Mouse (Mus musculus) stomach, embryonic 15.5 days (tissue): ENCODE data around the gene Acss2. TPM values are rescaled to one million over a fixed set of nuclear protein-coding genes. Genes with fewer than 3 reads are reported as not detected.
A peak's percentile ranks its signal among the peaks of the same experiment; 100 is the strongest.
"Not testable (repeated sequence)": the region's sequence is repeated elsewhere in the genome, so short reads cannot be mapped to it uniquely, and the experiment has no call there.

Experiments used
- ATAC-seq: fragments of 200-750 bp; cut with Nextera tagmentation; 2 replicates; pipeline ENCODE4 v1.8.0; 2017; ENCODE audit warnings: low read depth, moderate number of reproducible peaks, moderate TSS enrichment; ENCODE audit not compliant: insufficient read depth, low FRiP score
- H3K27ac ChIP-seq: fragments of 300-500 bp; sonication (generic); 2 replicates; pipeline ENCODE4 v1.5.1; 2015; ENCODE audit warnings: mild to moderate bottlenecking, inconsistent platforms
- H3K27me3 ChIP-seq: fragments of 300-500 bp; sonication (generic); replicated peaks from 2 replicates; pipeline ENCODE4 v1.6.1; 2015; ENCODE audit warnings: inconsistent platforms
- H3K36me3 ChIP-seq: fragments of 300-500 bp; sonication (generic); 2 replicates; pipeline ENCODE4 v1.6.1; 2015; ENCODE audit warnings: inconsistent platforms
- H3K4me1 ChIP-seq: fragments of 300-500 bp; sonication (generic); 2 replicates; pipeline ENCODE4 v1.6.1; 2015; ENCODE audit warnings: inconsistent platforms
- H3K4me2 ChIP-seq: fragments of 300-500 bp; sonication (generic); 2 replicates; pipeline ENCODE4 v1.6.1; 2015; ENCODE audit warnings: mild to moderate bottlenecking, inconsistent platforms
- H3K4me3 ChIP-seq: fragments of 300-500 bp; sonication (generic); replicated peaks from 2 replicates; pipeline ENCODE4 v1.5.1; 2015; ENCODE audit warnings: inconsistent platforms
- H3K9ac ChIP-seq: fragments of 300-500 bp; sonication (generic); 2 replicates; pipeline ENCODE4 v1.6.1; 2015; ENCODE audit warnings: inconsistent platforms
- H3K9me3 ChIP-seq: fragments of 300-500 bp; sonication (generic); 2 replicates; pipeline ENCODE4 v1.6.1; 2016; ENCODE audit warnings: inconsistent platforms
- WGBS: fragments of 180-500 bp; shearing (Covaris S2); methylation state at CpG from one replicate; pipeline ENCODE4 v1.1.7; 2015; 5-methylcytosine and 5-hydroxymethylcytosine counted together
- polyA plus RNA-seq: library from polyadenylated mRNA; unstranded; fragments of >200 nt; fragmentation: Nextera tagmentation; extraction: Ambion mirVana; gene quantifications from 2 replicates; pipeline ENCODE4 v1.2.1, GENCODE M21; 2015

Acss2 gene
- polyA plus RNA-seq, 1 experiment from 2014 or later: 14.0 TPM

DNA sequence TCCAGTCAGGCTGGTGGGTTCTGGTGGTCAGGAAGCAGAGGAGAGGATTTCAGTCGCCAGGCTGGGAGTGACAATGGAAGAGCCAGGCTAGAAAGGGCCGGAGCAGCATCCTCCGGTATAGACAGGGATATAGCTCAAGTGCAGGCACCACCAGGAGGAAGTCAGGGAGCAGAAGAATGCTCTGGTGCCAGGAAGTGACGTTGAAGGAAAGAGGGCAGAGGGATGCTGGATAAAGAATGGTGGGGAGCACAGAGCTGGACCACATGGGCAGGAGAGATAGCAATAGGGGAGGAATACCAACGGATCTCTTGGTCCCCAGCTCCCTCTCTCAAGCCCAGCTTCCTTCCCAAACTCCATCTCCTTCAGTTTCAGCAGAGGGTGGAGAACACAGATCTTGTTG is 4.2 kb upstream of the Acss2 start:
- Histone ChIP-seq H3K27ac (no peak overlapping the region), H3K36me3 (no peaks in the 10 kb centered on the region), H3K9ac (no peak overlapping the region), H3K9me3 (no peaks in the 10 kb centered on the region), H3K4me1 (peaks cover 10% of the 10 kb centered on the region; the same call in 1 of the 2 replicates), H3K27me3 (peaks cover 3% of the 10 kb centered on the region; the same call in 1 of the 2 replicates), H3K4me3 (no peak overlapping the region), H3K4me2 (no peak overlapping the region)
- ATAC-seq: no peak
- WGBS: 60% methylated on average over 5 of the region's 5 CpGs

- peak overlapping the region; percentile 67 for H3K4me2 ChIP-seq
- 2% methylated on average over 23 of the region's 23 CpGs for WGBS
- ATAC-seq: no peak
- H3K27ac ChIP-seq: no peak overlapping the region
- no peaks in the 10 kb centered on the region for H3K9me3 ChIP-seq
- H3K9ac ChIP-seq: peak overlapping the region; percentile 4; the same call in 1 of the 2 replicates
- peaks cover 3% of the 10 kb centered on the region; the same call in 1 of the 2 replicates for H3K27me3 ChIP-seq
- H3K4me3 ChIP-seq: peak overlapping the region; percentile 36
- peaks cover 11% of the 10 kb centered on the region; the same call in 1 of the 2 replicates for H3K4me1 ChIP-seq
- H3K36me3 ChIP-seq: no peaks in the 10 kb centered on the region
Observed at GRCm38 (mm10) chr2:155514666-155515065, 3.1 kb upstream of the Acss2 start.

- 6% methylated on average over 1 of the region's 1 CpGs for WGBS
- H3K4me2 ChIP-seq: no peak overlapping the region
- H3K4me3 ChIP-seq: no peak overlapping the region
- H3K27me3 ChIP-seq: peaks cover 3% of the 10 kb centered on the region; the same call in 1 of the 2 replicates
- no peaks in the 10 kb centered on the region for H3K36me3 ChIP-seq
- peaks cover 11% of the 10 kb centered on the region; the same call in 1 of the 2 replicates for H3K4me1 ChIP-seq
- H3K9me3 ChIP-seq: no peaks in the 10 kb centered on the region
- H3K9ac ChIP-seq: no peak overlapping the region
- H3K27ac ChIP-seq: no peak overlapping the region
- no peak for ATAC-seq
Observed at GRCm38 (mm10) chr2:155515941-155516340, 1.8 kb upstream of the Acss2 start.

DNA sequence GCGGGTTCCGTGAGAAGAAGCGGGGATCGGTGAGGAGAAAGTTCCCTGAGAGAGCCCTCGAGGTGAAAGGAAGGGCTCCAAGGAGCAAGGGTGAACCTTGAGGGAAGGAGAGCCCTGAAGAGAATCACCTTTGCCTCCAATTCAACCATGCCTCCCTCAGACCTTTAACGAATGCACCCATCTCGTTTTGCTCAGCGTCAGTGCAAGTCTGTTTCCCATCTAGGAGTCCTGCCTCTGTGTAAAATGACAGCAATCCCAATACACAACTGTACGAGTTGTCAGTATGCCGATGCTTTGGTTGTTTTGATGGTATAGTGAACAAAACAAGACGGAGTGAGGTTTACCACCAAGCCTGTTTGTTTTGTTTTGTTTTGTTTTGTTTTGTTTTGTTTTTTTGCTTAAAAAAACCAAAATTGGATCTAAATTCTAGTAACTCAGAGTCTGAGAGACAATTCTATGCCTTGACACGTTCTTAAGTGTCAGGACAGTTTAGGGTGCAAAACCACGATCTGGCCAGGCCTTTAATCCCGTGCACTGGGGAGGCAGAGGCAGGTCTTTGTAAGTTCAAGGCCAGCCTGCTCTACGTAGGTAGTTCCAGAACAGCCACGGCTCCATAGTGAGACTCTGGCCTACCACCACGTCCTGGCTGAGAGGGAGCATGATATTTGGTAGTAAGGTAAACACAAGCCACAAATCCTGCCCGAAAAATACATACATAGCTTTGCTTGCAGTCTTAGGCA is 953 bp downstream of the Acss2 start:
- Histone ChIP-seq H3K4me2 (peak overlapping the region; percentile 94), H3K4me3 (peak overlapping the region; percentile 92), H3K27ac (peak overlapping the region; percentile 73; the same call in 1 of the 2 replicates), H3K27me3 (peaks cover 3% of the 10 kb centered on the region; the same call in 1 of the 2 replicates), H3K4me1 (peaks cover 11% of the 10 kb centered on the region; the same call in 1 of the 2 replicates), H3K9ac (peak overlapping the region; percentile 63), H3K36me3 (no peaks in the 10 kb centered on the region), H3K9me3 (no peaks in the 10 kb centered on the region)
- WGBS: 24% methylated on average over 18 of the region's 18 CpGs
- ATAC-seq: no peak

DNA sequence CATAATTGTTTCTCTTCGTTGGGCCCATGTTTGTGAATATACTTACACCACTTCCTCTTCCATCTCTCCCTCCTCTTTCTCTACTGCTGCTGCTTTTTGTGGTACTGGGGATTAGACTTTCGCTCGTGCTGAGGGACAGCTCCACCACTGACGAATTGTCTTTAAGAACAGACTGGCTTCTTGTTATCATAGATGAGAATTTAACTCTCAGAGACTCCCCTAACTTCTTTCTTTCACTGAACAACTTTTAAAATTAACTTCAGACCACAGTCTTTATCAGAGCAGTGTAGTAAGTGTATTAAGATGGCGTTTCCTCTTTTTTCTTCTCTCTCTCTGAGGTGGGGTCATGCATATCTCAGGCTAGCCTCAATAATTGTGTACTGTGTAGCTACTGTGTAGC is 6.0 kb downstream of the Acss2 start:
- no peaks in the 10 kb centered on the region for H3K27me3 ChIP-seq
- H3K9ac ChIP-seq: no peak overlapping the region
- ATAC-seq: no peak
- H3K4me3 ChIP-seq: no peak overlapping the region
- no peak overlapping the region for H3K27ac ChIP-seq
- WGBS: 53% methylated on average over 5 of the region's 5 CpGs
- H3K4me1 ChIP-seq: no peaks in the 10 kb centered on the region
- no peak overlapping the region for H3K4me2 ChIP-seq
- H3K9me3 ChIP-seq: no peaks in the 10 kb centered on the region
- H3K36me3 ChIP-seq: no peaks in the 10 kb centered on the region

GRCm38 (mm10) chr2:155524378-155524777 is 6.6 kb downstream of the Acss2 start:
- Histone ChIP-seq H3K27me3 (no peaks in the 10 kb centered on the region), H3K36me3 (no peaks in the 10 kb centered on the region), H3K4me1 (no peaks in the 10 kb centered on the region), H3K27ac (no peak overlapping the region), H3K4me3 (no peak overlapping the region), H3K9ac (no peak overlapping the region), H3K9me3 (no peaks in the 10 kb centered on the region), H3K4me2 (no peak overlapping the region)
- ATAC-seq: no peak
- WGBS: 58% methylated on average over 1 of the region's 1 CpGs

DNA sequence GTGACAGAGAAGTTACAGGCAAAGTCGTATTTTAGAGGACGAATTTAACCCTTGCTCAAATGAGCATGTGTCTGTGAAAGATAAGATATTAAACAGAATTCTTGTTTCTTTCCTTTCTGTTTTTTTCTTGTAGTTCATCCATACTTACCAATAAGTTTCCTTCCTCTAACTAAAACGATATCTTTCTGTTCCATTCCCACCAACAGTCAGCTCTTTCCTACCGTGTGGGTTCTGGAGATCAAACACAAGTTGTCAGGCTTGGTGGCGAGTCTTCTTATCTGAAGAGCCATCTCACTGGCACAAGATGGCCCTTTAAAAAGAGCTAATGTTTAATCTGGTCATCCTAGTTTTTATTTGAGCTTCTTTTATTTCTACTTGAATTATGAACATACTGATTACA is 9.6 kb downstream of the Acss2 start:
- Histone ChIP-seq H3K36me3 (no peaks in the 10 kb centered on the region), H3K27me3 (no peaks in the 10 kb centered on the region), H3K9me3 (no peaks in the 10 kb centered on the region), H3K4me3 (no peak overlapping the region), H3K27ac (no peak overlapping the region), H3K9ac (no peak overlapping the region), H3K4me1 (no peaks in the 10 kb centered on the region), H3K4me2 (no peak overlapping the region)
- no peak for ATAC-seq
- 58% methylated on average over 5 of the region's 5 CpGs for WGBS

GRCm38 (mm10) chr2:155536292-155536691 is 18.5 kb downstream of the Acss2 start:
- Histone ChIP-seq H3K36me3 (no peaks in the 10 kb centered on the region), H3K4me2 (no peak overlapping the region), H3K4me1 (no peaks in the 10 kb centered on the region), H3K9ac (no peak overlapping the region), H3K27me3 (no peaks in the 10 kb centered on the region), H3K9me3 (no peaks in the 10 kb centered on the region), H3K4me3 (no peak overlapping the region), H3K27ac (no peak overlapping the region)
- no peak for ATAC-seq

GRCm38 (mm10) chr2:155537761-155538462 is 20.2 kb downstream of the Acss2 start:
- 75% methylated on average over 5 of the region's 5 CpGs for WGBS
- Histone ChIP-seq H3K4me3 (no peak overlapping the region), H3K4me1 (no peaks in the 10 kb centered on the region), H3K4me2 (no peak overlapping the region), H3K27ac (no peak overlapping the region), H3K27me3 (no peaks in the 10 kb centered on the region), H3K9me3 (no peaks in the 10 kb centered on the region), H3K36me3 (no peaks in the 10 kb centered on the region), H3K9ac (no peak overlapping the region)
- no peak for ATAC-seq

DNA sequence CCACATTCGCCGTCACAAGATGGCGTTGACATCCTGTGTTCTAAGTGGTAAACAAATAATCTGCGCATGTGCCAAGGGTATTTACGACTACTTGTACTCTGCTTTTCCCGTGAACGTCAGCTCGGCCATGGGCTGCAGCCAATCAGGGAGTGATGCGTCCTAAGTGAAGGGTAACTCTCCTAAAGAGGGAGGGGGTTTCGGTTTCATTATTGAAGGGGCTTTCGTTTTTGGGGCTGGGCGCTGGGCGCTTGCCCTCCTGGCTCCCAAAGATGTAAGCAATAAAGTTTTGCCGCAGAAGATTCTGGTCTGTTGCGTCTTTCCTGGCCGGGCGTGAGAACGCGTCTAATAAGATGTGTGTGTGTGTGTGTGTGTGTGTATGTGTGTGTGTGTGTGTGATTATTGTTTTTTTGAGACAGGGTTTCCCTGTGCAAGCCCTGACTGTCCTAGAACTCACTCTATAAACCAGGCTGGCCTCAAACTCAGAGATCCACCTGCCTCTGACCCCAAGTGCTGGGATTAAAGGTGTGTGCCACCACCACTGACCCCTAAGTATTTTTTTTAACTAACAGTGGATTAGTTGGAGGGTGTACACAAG is 20.8 kb downstream of the Acss2 start:
- 72% methylated on average over 19 of the region's 19 CpGs for WGBS
- H3K27me3 ChIP-seq, H3K4me3 ChIP-seq, H3K4me2 ChIP-seq, H3K36me3 ChIP-seq, H3K9me3 ChIP-seq, H3K9ac ChIP-seq, H3K4me1 ChIP-seq, ATAC-seq, H3K27ac ChIP-seq: not testable (repeated sequence)

- no peaks in the 10 kb centered on the region for H3K27me3 ChIP-seq
- no peak overlapping the region for H3K4me2 ChIP-seq
- H3K9me3 ChIP-seq: no peaks in the 10 kb centered on the region
- H3K27ac ChIP-seq: no peak overlapping the region
- no peak overlapping the region for H3K4me3 ChIP-seq
- ATAC-seq: no peak
- H3K4me1 ChIP-seq: no peaks in the 10 kb centered on the region
- no peaks in the 10 kb centered on the region for H3K36me3 ChIP-seq
- no peak overlapping the region for H3K9ac ChIP-seq
Observed at GRCm38 (mm10) chr2:155539696-155540095, 21.9 kb downstream of the Acss2 start.

DNA sequence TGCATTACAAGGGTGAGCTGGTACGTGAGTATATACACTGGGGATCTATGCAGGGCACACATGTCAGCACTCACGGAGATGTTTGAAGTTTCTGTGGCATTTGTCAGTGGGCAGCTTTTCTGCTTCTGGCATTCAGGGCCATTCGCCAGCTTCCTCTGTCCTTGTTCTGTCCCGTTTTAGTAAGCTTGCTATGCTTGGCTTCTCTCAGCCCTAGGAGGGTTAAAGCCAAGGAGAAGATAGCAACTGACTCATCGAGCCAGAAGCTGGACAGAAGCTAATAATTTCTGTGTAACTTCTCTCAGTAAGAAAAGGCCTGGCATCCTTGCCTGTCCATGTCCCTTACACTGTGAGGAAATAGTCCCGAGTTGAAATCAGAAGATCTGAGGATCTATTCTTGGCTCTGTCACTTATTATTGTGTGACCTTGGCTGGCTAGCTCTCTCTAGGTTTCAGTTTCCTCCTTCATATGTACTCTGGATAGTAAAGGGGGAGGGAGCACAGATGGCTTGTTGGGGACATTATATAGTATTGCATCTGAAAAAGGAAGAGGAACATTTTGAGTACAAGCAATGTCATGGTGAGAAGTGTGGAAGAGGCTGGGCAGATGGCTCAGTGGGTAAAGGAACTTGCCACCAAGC is 23.2 kb downstream of the Acss2 start:
- no peak for ATAC-seq

More for the DNA sequence above, 23.2 kb downstream of the Acss2 start:
- Histone ChIP-seq H3K4me3 (no peak overlapping the region), H3K36me3 (no peaks in the 10 kb centered on the region), H3K27me3 (no peaks in the 10 kb centered on the region), H3K4me1 (no peaks in the 10 kb centered on the region), H3K27ac (no peak overlapping the region), H3K4me2 (no peak overlapping the region), H3K9me3 (no peaks in the 10 kb centered on the region), H3K9ac (no peak overlapping the region)
- 67% methylated on average over 6 of the region's 6 CpGs for WGBS
